Mouse (Mus musculus) stomach, postnatal 0 days (tissue): ENCODE measurements around the gene Nacc1.

Experiments used
- CTCF ChIP-seq: IDR thresholded peaks from 2 replicates; pipeline ENCODE4 v1.5.1; 2016; ENCODE audit warnings: antibody characterized with exemption, low read depth, mild to moderate bottlenecking, moderate library complexity
- EP300 ChIP-seq: optimal IDR thresholded peaks from 2 replicates; pipeline ENCODE3; 2016; ENCODE audit warnings: antibody characterized with exemption

- TF ChIP-seq CTCF (no peak; the same call in 1 of the 2 replicates), EP300 (no peak)
Measured at GRCm38 (mm10) chr8:84659936-84660818, 27.5 kb downstream of the Nacc1 start.
